Mouse (Mus musculus) intestine, postnatal 0 days (tissue): ENCODE measurements around the gene Pla2g3. TPM values are rescaled to one million over a fixed set of nuclear protein-coding genes. Genes with fewer than 3 reads are reported as not detected.
A peak's percentile ranks its signal among the peaks of the same experiment; 100 is the strongest.

Source experiments
- ATAC-seq: fragments of 200-750 bp; cut with Nextera tagmentation; 2 replicates; pipeline ENCODE4 v1.8.0; 2017; ENCODE audit warnings: mild to moderate bottlenecking, moderate TSS enrichment, moderate library complexity
- H3K27ac ChIP-seq: fragments of 300-500 bp; sonication (generic); 2 replicates; pipeline ENCODE4 v1.5.1; 2014; ENCODE audit warnings: mild to moderate bottlenecking, low read depth, low read length, moderate library complexity
- H3K27me3 ChIP-seq: fragments of 300-500 bp; sonication (generic); replicated peaks from 2 replicates; pipeline ENCODE4 v1.6.1; 2014; ENCODE audit warnings: low read length, mixed read lengths; ENCODE audit not compliant: control insufficient read depth, insufficient read depth
- H3K36me3 ChIP-seq: fragments of 300-500 bp; sonication (generic); 2 replicates; pipeline ENCODE4 v1.6.1; 2014; ENCODE audit warnings: mild to moderate bottlenecking, moderate library complexity; ENCODE audit not compliant: control insufficient read depth, insufficient read depth
- H3K4me1 ChIP-seq: fragments of 300-500 bp; sonication (generic); replicated peaks from 2 replicates; pipeline ENCODE4 v1.6.1; 2014; ENCODE audit warnings: antibody characterized with exemption, low read length, mixed read lengths; ENCODE audit not compliant: control insufficient read depth, insufficient read depth
- H3K4me2 ChIP-seq: fragments of 300-500 bp; sonication (generic); replicated peaks from 2 replicates; pipeline ENCODE4 v1.6.1; 2014; ENCODE audit warnings: low read depth, mild to moderate bottlenecking, moderate library complexity
- H3K4me3 ChIP-seq: fragments of 300-500 bp; sonication (generic); 2 replicates; pipeline ENCODE4 v1.5.1; 2014; ENCODE audit warnings: low read depth, low read length
- H3K9ac ChIP-seq: fragments of 300-500 bp; sonication (generic); 2 replicates; pipeline ENCODE4 v1.6.1; 2014; ENCODE audit warnings: mild to moderate bottlenecking, low read depth, low read length
- H3K9me3 ChIP-seq: fragments of 300-500 bp; sonication (generic); 2 replicates; pipeline ENCODE4 v1.6.1; 2016; ENCODE audit warnings: mixed run types; ENCODE audit not compliant: control insufficient read depth
- CTCF ChIP-seq: sonication (generic); IDR thresholded peaks from 2 replicates; pipeline ENCODE4 v1.5.1; 2016; ENCODE audit warnings: low read depth, mild to moderate bottlenecking, control low read depth, antibody characterized with exemption, moderate library complexity
- WGBS: fragments of 180-500 bp; shearing (Covaris S2); extraction: QIAGEN DNeasy Blood & Tissue Kit; methylation state at CpG from one replicate; pipeline ENCODE4 v1.1.7; 2014; 5-methylcytosine and 5-hydroxymethylcytosine counted together
- polyA plus RNA-seq: library from polyadenylated mRNA; unstranded; fragments of >200 nt; fragmentation: Nextera tagmentation; extraction: Ambion mirVana; gene quantifications from 2 replicates; pipeline ENCODE4 v1.2.1, GENCODE M21; 2015

Gene Pla2g3
- polyA plus RNA-seq, 1 experiment from 2014 or later = 0.30 TPM

DNA sequence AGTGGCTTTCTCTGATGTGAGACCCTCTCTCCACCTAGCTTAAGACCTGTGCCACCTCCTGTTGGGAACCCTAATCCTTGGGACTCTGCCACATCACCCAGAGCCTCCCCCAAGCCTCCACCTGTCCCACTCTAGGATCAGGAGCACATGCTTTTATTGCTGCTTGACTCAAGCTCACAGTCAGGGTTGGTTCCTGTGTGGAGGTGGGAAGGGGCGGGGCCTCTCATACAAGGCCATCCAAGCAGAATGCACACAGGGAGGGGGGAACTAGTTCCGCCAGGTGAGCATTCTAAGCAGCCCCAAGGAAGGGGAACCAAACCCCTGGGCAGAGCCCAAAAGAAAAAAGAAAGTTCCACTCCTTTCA, 29.0 kb upstream of the Pla2g3 start:
- Histone ChIP-seq H3K36me3 (peaks cover 5% of the 10 kb centered on the region; the same call in 1 of the 2 replicates), H3K4me3 (no peak overlapping the region), H3K27ac (peak overlapping the region; percentile 85), H3K9me3 (no peaks in the 10 kb centered on the region), H3K4me2 (peak overlapping the region; percentile 52), H3K9ac (no peak overlapping the region), H3K4me1 (peaks cover 5% of the 10 kb centered on the region; the same call in 1 of the 2 replicates), H3K27me3 (no peaks in the 10 kb centered on the region)
- peak; percentile 75 for ATAC-seq
- 44% methylated on average over 2 of the region's 2 CpGs for WGBS
- no peak for TF ChIP-seq CTCF

GRCm38 (mm10) chr11:3462846-3463245, 25.2 kb upstream of the Pla2g3 start:
- no peak for TF ChIP-seq CTCF
- Histone ChIP-seq H3K4me3 (no peak overlapping the region), H3K4me1 (peaks cover 4% of the 10 kb centered on the region; the same call in 1 of the 2 replicates), H3K27ac (no peak overlapping the region), H3K9ac (no peak overlapping the region), H3K9me3 (no peaks in the 10 kb centered on the region), H3K36me3 (no peaks in the 10 kb centered on the region), H3K4me2 (no peak overlapping the region), H3K27me3 (no peaks in the 10 kb centered on the region)
- ATAC-seq = no peak
- WGBS = 94% methylated on average over 1 of the region's 1 CpGs

GRCm38 (mm10) chr11:3471448-3471850, 16.6 kb upstream of the Pla2g3 start:
- WGBS = 12% methylated on average over 11 of the region's 11 CpGs
- H3K4me2 ChIP-seq = peak overlapping the region; percentile 61
- peak overlapping the region; percentile 77 for H3K27ac ChIP-seq

GRCm38 (mm10) chr11:3472484-3472883, 15.6 kb upstream of the Pla2g3 start:
- peak; percentile 46 for ATAC-seq
- Histone ChIP-seq H3K27ac (no peak overlapping the region), H3K4me2 (no peak overlapping the region), H3K9ac (no peak overlapping the region), H3K4me3 (no peak overlapping the region), H3K27me3 (no peaks in the 10 kb centered on the region), H3K36me3 (no peaks in the 10 kb centered on the region), H3K9me3 (no peaks in the 10 kb centered on the region), H3K4me1 (0 out of 2 replicates have a peak, but pooled peaks cover 3% of the 10 kb centered on the region)
- WGBS = 38% methylated on average over 1 of the region's 1 CpGs
- peak; percentile 97 for TF ChIP-seq CTCF

More at GRCm38 (mm10) chr11:3471448-3471850, 16.6 kb upstream of the Pla2g3 start:
- Histone ChIP-seq H3K27me3 (no peaks in the 10 kb centered on the region), H3K9me3 (no peaks in the 10 kb centered on the region), H3K9ac (peak overlapping the region; percentile 34; the same call in 1 of the 2 replicates), H3K4me1 (0 out of 2 replicates have a peak, but pooled peaks cover 3% of the 10 kb centered on the region), H3K4me3 (peak overlapping the region; percentile 14; the same call in 1 of the 2 replicates), H3K36me3 (no peaks in the 10 kb centered on the region)
- peak; percentile 73 for ATAC-seq
- TF ChIP-seq CTCF = no peak

- Histone ChIP-seq H3K36me3 (no peaks in the 10 kb centered on the region), H3K27me3 (no peaks in the 10 kb centered on the region), H3K4me1 (no peaks in the 10 kb centered on the region), H3K27ac (no peak overlapping the region), H3K9ac (no peak overlapping the region), H3K4me2 (no peak overlapping the region), H3K4me3 (no peak overlapping the region), H3K9me3 (no peaks in the 10 kb centered on the region)
- peak; percentile 81 for TF ChIP-seq CTCF
- no peak for ATAC-seq
- 85% methylated on average over 7 of the region's 7 CpGs for WGBS
Observed at GRCm38 (mm10) chr11:3474480-3475115, 13.5 kb upstream of the Pla2g3 start.

DNA sequence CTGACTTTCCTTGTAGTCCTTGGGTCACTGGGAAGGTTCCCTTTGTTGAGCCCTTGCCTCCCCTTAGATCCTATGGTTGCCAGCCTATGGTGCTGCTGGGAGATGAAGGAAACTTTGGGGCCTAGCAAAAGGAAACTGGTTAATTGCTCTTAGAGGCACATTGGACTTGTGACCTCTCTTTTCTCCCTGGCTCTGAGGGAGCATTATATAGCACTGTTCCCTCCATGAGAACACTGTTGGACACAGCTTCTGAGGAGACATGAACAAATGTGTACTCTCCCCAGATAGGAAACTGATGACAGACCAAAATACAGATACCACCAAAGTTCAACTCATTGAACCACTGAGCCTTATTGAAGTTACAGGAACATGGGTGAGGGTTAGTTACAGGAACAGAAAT, 12.6 kb upstream of the Pla2g3 start:
- Histone ChIP-seq H3K4me3 (no peak overlapping the region), H3K4me1 (no peaks in the 10 kb centered on the region), H3K27me3 (no peaks in the 10 kb centered on the region), H3K36me3 (no peaks in the 10 kb centered on the region), H3K27ac (peak overlapping the region; percentile 78), H3K9ac (no peak overlapping the region), H3K9me3 (no peaks in the 10 kb centered on the region), H3K4me2 (no peak overlapping the region)
- peak; percentile 81 for ATAC-seq
- no peak for TF ChIP-seq CTCF
